Mouse (Mus musculus) cerebellum, adult 8-10 months (tissue): ENCODE data around the gene Actl6a.
"Not testable (repeated sequence)": the region's sequence is repeated elsewhere in the genome, so short reads cannot be mapped to it uniquely, and the experiment has no call there.

Experiments used
- DNase-seq: peaks from one replicate; pipeline ENCODE4 v3.0.0; 2022

The Actl6a gene

DNA sequence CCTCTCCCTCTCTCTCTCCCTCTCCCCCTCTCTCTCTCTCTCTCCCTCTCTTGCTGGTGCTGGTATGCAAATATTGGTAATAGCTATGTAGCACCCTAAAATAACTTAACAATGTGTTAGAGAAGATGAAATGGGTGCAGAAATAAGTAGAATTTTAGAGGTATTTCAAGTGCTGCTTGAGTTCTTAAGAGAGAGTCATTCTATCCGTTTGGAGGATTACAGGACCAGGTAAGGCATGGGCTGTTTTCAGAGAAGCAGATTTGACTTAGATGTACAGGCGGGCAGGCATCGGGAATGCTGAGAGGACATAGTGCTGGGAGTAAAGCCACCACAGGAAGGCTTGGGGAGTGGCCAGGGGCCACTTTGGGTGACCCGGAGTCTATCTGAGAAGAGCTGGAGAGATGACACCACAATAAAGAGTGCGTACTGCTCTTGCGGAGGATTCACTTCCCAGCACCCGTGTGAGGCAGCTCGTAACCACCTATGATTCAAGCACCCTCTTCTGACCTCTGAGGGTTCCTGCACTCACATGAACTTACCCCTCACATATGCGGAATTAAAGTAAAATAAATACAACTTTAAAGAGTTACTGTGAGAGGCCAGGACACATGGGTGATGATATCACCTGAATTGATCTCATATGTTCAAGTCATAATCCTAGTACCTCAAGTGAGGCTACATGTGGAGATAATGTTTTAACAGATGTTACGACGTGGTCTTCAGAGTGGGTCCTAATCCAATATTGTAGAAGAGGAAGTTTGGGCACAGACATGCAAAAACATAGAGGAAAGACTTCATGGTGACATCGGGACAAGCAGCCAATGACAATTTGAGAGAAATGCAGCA, 11.1 kb upstream of the Actl6a start:
- DNase-seq: no peak

DNA sequence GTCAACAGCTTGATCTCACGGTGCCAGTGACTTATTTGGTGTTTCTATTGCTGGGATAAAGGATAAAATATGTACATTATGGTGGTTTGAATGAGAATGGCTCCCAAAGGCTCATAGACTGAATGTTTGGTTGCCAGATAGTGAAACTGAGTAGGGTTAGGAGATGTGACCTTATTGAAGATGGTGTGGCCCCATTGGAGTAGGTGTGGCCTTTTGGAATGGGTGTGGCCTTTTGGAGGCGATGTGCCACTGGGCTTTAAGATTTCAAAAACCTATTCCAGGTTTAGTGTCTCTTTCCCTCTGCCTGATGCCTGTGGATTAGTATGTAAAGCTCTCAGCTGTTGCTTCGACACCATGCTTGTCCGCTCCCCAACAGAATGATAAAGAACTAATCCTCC, 10.5 kb upstream of the Actl6a start:
- no peak for DNase-seq

DNA sequence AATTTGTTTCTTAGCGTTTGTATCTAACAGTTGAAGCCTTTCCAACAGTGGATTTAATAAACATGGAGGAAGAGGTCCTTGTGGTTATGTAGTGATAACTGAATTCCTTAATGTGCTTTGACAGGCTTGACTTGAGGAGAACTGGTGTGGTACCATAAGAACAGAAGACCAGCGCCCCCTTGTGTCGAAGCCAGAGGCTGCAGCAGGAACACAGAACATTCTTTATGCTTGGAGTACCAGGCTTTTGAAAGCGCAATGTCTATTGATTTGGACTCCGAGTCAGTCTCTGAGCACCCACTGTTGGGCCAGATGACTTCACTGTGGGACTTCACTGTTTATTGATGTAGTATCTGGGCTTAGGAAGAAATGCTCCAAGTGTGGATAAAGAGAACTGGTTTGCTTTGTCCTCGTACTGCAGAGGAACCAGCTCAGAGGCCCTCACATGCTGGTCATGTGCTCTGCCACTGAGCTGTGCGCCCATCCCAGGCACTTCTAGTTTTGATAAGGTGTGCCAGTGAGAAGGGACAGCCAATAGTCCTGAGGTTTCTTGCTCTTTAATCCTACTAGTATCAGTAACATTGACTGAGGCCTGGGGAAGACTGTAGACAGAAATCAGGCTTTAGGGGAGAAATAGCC, 7.8 kb upstream of the Actl6a start:
- DNase-seq: peak; percentile 61

DNA sequence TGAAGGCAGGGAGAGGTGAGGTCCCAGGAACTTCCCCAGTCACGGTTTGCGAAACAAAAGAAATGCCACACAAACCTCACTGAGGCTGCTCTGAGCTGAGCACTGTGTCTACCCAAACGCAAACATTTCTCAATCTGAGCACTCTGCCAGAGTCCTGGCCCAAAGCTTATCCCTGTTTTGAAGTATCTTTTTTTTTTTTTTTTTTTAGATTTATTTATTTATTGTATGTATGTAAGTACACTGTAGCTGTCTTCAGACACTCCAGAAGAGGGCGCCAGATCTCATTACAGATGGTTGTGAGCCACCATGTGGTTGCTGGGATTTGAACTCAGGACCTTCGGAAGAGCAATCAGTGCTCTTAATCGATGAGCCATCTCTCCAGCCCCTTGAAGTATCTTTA, 2.1 kb upstream of the Actl6a start:
- not testable (repeated sequence) for DNase-seq

DNA sequence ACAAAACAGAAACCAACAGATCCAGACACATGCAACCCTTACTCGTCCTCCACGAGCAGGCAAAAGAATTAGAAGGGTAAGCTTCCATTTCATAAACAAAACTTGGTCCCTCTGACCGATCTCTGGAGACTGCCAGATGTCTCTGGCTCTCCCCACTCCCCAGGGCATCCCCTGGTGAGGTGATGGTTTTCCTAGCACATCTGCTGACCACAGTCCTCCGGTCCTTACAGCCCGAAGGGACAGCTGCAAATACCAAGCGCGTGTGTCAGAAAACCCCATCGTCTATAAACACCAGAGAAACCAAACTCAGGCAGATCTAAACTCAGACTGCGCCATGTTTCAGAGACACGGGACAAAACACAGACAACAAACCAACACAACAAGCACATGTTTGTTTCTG, 1.5 kb upstream of the Actl6a start:
- DNase-seq: not testable (repeated sequence)

DNA sequence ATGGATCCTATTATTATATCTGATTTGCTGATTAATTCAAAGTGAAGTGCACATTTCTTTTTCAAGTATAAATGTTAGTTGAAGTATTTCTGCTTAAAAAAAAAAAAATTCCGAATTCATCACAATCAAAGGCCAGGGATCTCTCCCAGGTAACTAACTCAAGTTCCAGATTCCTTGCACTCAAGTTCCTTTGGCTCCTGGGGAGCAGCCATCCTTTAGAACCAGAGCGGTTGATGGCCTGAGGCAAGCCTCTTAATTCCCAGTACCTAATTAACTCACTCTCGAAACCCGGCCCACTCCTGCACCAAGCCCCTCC, 1.9 kb downstream of the Actl6a start:
- no peak for DNase-seq

DNA sequence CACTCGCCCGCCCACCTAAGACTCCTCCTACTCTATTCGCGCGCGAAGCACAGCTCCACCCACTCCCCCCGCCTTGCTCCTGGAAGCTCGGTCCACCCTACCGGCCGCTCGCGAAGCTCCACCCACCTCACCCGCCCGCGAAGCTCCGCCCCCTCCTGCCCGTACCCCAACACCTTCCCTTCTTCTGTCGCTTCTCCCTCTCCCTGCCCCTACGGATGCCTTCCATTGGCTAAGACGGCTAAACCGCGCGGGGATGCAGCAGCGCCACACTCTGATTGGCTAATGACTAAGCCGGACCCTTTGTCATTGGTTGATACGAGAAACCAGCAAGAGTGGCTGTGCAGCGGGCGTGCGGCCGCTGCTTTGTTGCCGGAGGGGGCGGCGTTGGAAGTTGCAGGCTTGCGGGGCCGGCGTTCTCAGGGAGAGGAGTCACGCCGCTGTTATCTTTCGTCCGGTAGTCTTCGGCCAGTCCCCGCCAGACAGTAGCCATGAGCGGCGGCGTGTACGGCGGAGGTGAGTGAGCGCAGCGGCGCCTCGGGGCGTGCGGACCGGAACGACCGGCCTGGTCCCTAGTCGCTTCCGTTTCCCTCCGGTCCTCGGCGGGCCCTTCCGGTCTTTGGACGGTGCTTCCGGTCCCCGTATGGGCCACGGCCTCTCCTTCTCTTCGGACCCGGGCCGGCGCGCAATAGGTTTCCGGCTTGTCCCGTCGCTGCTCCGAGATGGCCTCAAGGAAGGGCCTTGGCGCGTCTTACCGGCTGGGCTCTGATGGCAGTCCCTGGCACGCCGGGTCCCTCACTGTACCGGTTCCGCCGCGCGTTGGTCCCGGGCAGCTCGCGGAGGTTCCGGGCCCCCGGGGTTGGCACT, 2.5 kb downstream of the Actl6a start:
- peak; percentile 99 for DNase-seq

DNA sequence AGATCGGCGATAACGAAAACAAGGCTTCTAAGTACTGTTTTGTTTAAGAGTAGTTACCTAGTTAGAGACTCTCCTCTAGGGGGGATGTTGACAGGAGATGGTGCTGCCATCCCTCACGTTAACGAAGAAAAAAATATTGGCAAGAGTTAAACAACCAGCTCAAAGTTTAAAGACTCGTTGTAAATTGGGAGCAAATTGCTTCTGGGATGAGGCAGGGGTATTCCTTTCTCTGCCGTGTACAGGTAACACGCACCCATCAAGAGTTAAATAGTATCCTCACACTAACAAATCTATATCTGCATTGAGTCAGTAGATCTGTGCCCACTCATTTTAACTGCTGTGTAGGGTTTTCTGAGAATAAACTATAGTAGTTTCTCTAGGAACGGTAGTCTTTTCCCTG, 3.3 kb downstream of the Actl6a start:
- DNase-seq: no peak

DNA sequence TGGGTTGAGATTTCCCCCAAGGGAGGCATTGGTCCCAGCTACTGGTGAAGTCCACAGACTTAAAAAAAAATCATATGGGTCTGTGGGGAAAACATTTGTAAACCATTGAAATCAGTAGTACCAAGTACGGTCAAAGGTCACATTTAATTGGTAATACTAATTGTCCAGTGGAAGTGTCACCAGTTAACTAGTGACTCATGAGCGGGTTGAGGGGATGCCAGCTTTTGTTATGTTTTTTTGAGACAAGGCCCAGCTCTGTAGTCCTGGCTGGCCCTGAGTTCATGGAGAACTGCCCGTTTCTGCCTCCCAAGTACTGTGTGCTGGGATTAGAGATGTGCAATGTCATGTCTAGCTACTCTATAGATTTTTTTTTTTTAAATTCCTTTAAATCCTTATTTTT, 7.6 kb downstream of the Actl6a start:
- no peak for DNase-seq

DNA sequence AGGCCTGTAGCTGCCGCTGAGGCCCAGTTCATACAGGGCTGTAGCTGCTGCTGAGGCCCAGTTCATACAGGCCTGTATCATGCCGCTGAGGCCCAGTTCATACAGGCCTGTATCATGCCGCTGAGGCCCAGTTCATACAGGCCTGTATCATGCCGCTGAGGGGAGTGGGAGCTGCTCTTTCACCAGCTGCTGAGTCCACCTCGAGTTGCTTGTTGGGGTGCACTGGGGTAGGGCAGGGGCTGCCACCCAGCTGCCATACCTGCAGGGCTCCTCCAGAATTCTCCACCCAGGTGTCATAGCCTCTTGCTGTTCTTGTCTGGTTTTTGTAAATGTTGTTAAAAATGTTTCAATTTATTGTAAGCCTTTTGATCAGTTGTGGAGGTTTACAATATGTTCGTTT, 11.3 kb downstream of the Actl6a start:
- DNase-seq: not testable (repeated sequence)

DNA sequence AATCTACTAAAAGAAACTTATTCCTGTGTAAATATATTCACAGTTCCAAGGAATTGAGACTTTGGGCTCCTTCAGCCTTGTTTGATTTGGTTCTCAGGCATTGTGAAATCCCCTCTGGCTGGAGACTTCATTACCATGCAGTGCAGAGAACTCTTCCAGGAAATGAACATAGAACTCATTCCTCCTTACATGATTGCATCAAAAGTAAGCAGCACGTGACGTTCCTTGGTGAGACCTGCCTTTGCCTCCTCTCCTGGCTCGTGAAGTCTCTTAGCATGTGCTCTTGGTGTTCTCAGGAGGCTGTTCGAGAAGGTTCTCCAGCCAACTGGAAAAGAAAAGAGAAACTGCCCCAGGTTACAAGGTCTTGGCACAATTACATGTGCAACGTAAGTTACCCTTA, 12.2 kb downstream of the Actl6a start:
- no peak for DNase-seq

DNA sequence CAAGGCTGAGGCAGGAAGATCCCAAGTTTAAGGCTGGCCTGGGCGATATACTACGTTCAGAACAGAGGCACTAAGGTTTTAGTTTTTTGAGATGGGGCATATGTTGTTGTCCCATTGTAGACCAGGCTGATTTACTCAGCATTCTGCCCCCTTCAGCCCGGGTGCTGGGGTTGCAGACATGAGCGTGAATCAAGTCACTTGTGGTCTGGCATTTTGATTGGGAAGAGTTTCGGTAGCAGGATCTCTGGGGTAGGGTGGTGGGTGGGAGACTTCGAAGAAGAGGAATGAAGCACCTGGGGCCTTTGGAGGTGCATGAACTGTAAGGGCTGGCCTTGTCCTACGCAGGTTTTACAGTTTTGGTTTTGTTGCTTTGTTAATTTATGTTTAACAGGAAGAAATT, 18.1 kb downstream of the Actl6a start:
- DNase-seq: no peak

DNA sequence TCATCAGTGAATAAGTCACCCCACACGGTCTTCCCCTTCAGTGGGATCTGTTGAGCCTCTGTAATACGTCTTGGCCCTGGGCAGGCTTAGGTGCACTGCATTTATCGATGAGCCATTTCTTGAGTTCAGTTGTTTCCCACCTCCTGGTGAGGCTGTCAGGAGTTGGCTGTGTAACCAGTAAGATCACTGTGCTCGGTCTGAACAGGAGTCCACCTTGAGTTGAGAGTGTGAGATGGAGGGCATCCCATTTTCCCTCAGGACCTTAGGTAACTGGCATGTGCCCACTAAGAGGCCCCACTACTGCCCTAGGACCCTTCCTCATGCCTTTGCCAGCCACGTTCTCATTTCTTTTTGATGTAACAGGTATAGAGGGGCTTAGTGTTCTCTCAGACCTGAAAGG, 19.9 kb downstream of the Actl6a start:
- DNase-seq: no peak

DNA sequence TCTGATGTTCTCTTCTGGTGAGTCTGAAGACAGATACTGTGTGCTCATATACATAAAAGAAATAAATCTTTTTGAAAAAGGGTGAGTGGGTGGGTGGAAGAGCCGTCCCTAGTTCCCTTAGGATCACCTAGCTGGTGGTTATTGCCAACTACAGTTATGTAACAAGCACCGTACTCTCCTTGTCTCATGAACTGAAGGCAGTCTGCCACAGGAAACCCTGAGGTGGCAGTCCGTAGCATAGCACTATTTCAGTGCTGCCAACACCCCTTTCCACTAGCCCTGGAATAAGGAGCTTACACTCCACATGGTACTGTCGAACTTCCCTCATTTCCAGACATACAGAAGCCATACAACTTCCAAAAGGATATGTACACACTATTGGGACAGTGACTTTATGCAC, 21.8 kb downstream of the Actl6a start:
- DNase-seq: no peak

DNA sequence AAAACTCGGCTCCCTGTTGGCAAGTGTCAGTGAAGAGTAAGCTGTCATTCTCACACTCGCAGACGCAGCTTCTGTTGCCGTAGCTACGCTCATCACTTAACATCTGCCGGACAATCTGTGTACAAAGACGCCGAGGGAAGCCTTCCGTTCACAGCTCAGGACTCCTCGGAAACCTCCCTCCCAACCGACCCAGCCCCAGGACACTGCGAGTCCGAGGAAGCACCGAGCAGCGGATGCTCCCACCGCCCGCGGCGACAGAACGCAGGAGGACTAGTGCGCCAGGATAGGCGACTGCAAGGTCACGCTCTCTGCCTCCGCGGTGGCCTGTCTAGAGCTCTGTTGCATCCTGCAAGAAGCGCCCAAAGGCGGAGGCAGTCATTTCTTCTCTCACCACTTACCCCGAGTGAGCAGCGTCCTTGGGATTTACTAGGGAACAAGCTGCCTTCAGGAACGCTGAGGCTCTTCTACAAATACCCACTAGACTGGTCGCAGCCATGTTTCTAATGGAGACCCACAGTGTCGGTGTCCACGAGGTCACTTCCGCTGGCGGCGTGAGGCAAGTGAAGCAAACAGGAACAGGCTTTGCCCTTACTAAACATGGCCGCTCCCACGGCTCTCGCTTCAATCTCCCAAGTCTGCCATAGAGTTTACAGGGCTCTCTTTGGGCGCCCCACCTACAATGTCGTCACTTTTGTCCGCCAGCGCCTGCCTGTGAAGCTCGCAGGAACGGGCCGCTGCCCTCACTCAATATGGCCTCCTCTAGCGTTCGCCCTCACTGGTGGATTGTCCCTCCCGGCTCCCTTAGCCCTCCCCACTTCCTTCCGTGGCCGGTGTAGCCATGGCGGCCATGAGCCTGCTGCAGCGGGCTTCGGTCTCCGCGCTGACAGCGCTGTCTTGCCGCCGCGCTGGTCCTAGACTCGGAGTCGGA, 30.4 kb downstream of the Actl6a start, which contains the start of gene Ndufb5:
Gene Ndufb5, plus strand, starts transcription at position 747 of the 928 bp plus-strand sequence.
- peak; percentile 97 for DNase-seq

DNA sequence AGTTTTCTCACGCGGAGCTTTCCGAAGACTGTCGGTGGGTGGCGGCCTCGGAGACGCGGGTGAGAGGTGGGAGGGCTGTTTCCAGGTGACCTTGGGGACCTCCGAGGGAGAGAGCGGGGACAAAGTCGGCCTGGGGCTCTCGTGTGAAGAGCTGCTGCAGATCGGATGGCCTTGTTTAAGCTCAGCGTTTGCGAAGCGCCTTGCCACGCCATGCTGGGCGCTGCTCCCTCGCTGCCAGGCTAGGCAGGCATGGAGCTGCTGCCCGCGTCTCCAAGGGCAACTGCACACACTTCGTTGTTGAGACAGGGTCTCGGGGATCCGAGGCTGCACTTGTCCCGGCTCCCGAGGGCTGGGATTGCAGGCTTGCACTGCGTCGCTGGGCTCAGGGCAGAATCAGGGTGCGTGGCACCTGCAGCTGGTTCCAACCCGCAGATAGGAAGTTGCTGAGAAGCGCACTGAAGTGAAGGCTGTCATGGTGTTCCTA, 31.1 kb downstream of the Actl6a start, which contains the start of gene Mrpl47:
Gene Mrpl47, minus strand, starts transcription at position 434 of the 484 bp plus-strand sequence.
- no peak for DNase-seq

DNA sequence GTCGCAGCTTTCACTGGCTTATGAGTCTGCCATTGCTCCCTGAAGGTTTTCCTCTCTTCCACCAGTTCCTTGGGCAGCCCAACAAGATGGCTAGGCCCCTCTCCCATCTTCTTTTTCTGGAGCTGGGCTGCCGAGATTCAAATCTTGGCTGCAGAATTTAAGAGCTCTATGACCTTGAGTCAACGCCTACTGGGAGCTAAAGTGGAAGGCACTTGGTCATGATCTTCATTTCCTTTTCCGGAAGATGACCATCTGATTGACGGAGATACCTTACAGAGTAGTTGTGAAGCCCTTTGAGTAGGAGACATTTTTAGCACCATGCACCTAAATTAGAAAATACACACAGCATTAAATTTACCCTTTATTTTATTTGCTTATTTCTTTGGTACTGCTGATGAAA, 32.5 kb downstream of the Actl6a start:
- DNase-seq: no peak

DNA sequence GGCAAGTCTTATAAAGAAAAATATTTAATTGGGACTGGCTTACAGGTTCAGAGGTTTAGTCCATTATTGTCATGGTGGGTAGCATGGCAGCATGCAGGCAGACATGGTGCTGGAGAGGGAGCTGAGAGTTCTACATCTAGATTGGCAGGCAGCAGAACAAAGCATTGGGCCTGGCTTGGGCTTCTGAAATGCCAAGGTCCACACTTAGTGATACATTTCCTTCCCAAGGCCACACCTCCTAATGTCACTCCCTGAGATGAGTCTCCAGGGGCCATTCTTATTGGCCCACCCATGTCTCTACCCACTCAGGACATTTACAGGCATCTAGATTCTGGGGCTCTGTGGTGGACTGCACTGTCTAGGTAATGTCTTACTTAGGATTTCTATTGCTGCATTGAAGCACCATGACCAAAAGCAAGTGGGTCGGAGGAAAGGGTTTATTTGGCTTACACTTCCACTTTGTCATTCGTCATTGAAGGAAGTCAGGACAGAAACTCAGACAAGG, 36.2 kb downstream of the Actl6a start:
- DNase-seq: no peak

DNA sequence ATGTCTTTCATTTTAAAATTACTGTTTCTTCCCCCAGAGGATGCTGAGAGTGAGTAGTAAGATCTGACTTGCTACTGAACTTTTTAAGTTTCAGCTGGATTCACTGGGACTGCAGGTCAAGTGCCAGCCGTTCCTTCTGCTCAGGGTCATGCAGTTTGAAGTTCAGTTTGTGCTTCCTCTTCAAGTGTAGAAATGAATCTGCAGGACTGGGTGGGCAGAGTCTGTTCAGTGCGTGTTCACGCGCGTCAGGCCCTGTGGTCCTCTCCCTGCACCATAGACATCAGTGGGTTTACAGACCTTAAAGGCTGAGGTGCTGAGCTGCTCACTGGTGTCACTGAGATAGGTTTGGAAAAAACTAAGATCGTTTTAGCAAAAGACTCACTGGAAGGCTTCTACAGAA, 38.9 kb downstream of the Actl6a start:
- no peak for DNase-seq

DNA sequence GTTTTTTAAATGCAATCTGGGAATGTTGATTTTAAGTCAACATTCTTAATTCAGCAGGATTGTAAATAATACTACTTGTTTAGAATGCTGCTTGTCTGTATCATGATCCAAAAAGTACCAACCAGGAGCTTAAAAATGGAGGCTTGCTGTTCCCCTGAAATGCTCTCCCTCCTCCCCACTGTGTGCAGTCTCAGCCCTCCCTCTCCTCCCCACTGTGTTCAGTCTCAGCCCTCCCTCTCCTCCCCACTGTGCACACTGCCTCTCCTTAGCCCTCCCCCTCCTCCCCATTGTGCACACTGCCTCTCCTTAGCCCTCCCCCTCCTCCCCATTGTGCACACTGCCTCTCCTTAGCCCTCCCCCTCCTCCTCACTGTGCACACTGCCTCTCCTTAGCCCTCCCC, 39.3 kb downstream of the Actl6a start:
- DNase-seq: not testable (repeated sequence)

DNA sequence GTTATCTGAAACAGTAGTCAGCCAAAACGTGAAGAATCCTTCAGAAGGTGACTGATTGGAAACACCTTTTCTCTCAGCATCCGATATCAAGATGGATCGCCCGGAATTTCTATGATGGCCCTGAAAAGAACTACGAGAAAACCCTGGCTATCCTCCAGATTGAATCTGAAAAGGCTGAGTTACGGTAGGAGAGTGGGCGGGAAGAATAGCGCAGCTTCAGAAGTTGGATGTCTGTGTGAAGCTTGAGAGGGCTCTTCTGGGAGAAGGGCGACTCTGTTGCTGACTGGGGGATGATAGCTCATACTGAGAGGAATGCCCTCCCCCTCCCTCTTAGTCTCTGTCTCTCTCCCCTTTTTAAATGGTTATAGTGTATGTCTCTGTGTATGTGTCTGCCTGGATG, 42.3 kb downstream of the Actl6a start:
- no peak for DNase-seq
